Mouse (Mus musculus) erythroid progenitor cell, adult 5-6 weeks (primary cell): Measurements from ENCODE around the gene Zfp428. TPM values are rescaled to one million over a fixed set of nuclear protein-coding genes. Genes with fewer than 3 reads are reported as not detected.
"Not testable (repeated sequence)": the region's sequence is repeated elsewhere in the genome, so short reads cannot be mapped to it uniquely, and the experiment has no call there.

Source experiments
- ATAC-seq: replicated peaks from 2 replicates; pipeline ENCODE4 v1.8.0; 2016; ENCODE audit warnings: moderate number of reproducible peaks, mild to moderate bottlenecking, moderate TSS enrichment, inconsistent platforms; ENCODE audit not compliant: poor library complexity, low FRiP score, severe bottlenecking
- total RNA-seq, 2 experiments: library from RNA; stranded (forward) in 1 of 2; stranded (reverse) in 1 of 2; fragments of 150-400 nt in 1 of 2; fragments of 186-747, 209-891 nt in 1 of 2; gene quantifications; 2 replicates each; pipeline versions ENCODE4 v1.2.3 to v1.2.4; 2015 to 2017; ENCODE audit warnings: low replicate concordance in 2 of 2

Gene Zfp428
- total RNA-seq, 2 experiments from 2014 or later = 0.84 to 2.0 TPM

DNA sequence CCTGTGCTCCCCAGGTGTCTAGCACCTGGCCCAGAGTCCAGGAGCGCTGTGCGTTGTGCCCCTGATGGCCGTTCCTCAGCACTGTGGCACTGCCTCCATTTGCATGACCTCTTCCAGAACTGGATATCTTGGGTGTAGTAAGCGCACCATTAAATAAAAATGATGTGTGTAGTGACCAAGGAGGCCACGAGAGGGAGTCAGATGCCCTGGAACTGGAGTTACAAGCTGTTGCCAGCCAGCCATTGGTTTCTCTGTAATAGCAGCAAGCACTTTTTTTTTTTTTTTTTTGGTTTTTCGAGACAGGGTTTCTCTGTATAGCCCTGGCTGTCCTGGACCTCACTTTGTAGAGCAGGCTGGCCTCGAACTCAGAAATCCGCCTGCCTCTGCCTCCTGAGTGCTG, 9.5 kb downstream of the Zfp428 start:
- ATAC-seq = not testable (repeated sequence)

DNA sequence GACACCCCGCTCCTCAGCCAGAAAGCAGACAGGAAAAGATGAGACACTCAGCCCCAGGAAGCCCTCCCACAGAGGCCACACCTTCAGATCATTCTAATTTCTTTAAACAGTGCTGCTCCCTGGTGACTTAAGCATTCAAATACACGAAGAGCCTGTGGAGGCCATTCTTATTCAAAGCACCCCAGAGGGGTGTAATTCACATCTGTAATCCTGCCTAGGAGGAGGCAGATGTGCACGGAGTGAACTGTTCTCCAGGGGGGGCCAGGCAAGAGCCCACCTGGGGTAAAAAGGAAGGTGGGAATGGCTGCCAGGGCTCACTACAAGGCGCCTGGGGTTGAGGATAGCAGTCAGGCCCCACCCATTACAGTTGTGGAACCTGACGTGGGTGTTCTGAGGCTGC, 10.3 kb downstream of the Zfp428 start:
- no peak for ATAC-seq

DNA sequence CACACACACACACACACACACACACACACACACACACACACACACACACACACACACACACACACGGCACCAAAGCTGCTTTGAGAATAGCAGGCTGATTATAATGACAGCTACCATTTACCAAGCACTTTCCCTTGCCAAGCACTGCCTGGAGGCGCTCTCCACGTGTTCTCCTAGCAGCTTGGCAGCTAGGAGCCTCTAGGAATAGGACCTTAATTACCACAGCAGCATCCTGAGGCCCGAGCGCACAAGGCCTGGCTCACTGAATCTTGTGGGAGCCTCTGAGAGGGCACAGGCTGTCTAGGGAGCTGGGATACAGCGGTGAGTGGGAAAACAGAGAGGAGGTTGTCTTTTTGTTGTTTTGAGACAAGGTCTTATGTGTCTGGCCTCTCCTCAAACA, 10.8 kb downstream of the Zfp428 start:
- no peak for ATAC-seq

DNA sequence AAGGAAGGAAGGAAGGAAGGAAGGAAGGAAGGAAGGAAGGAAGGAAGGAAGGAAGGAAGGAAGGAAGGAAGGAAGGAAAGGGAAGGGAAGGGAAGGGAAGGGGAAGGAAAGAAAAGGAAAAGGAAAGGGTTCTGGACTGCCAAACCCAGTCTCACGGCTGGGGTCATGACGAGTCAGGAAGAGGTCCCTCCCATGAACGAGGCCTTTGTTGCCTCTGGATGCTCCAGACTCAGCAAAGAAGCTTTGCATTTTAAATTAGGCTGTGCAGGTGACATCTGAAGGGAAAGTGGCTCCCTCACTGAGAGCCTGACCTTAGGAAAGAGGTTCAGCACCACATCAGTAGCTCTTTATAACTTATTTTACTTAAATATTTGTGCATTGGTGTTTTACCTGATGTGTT, 12.3 kb downstream of the Zfp428 start:
- ATAC-seq = no peak

DNA sequence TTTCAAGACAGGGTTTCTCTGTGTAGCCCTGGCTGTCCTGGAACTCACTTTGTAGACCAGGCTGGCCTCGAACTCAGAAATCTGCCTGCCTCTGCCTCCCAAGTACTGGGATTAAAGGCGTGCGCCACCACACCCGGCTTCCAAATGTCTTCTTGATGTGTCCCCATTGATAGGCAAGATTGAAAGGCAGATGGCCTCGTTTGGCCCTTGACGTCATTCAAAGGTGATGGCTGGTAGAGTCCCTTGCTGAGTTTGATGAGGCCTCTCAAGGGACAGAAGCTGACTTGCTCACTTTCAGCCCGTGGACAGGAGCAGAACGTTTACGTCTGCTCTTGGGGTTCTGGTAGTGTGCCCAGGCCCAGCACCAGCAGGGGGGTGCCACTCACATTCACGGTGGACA, 13.2 kb downstream of the Zfp428 start:
- ATAC-seq = not testable (repeated sequence)

DNA sequence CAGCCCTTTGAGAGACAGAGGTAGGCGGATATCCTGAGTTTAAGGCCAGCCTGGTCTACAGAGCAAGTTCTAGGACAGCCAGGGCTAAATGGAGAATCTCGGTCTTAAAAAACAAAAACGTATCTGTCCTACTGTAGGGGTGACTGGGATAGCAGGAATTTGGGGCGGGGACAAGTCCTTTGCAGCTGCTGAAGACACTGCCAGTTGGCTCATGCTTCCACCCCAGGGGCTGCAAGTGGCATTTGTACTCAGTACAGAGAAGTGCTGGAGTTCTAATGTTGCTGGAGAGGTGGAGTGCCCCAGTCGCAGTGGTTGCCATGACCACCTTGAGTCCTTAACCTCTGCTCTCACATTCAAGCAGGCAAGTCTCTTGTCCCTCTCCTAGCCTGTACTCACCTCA, 16.0 kb downstream of the Zfp428 start:
- ATAC-seq = no peak

DNA sequence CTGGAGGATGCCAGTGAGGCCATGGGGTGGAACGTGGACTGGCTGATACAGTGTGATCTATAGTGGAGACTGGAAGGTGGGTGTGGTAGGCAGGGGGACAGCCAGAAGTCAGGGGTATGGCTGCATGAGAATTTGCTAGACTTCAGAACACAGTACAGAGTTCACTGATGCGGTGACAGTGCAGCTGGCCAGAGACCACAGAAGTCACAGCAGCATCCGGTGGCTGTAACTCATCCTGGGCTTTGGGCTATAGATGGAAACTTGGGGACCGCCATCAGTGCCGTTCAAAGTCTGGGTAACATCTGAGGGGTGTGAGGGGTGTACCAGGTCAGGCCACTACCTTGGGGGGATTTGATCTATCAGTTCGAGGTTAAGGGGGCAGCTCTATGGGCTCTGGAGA, 16.9 kb downstream of the Zfp428 start:
- ATAC-seq = no peak

DNA sequence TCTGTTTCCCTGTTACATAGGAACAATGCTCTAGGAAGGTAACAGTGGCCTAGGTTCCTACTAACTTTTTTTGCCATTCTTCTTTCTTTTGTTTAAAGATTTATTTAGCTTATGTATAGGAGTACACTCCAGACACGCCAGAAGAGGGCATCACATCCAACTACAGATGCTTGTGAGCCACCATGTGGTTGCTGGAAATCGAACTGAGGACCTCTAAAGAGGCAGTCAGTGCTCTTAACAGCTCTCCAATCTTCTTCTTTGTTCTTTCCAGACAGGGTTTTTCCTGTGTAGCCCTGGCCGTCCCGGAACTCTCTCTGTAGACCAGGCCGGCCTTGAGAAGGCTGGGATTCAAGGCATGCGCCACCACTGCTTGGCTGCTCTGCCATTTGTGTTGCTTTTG, 18.2 kb downstream of the Zfp428 start:
- ATAC-seq = no peak

DNA sequence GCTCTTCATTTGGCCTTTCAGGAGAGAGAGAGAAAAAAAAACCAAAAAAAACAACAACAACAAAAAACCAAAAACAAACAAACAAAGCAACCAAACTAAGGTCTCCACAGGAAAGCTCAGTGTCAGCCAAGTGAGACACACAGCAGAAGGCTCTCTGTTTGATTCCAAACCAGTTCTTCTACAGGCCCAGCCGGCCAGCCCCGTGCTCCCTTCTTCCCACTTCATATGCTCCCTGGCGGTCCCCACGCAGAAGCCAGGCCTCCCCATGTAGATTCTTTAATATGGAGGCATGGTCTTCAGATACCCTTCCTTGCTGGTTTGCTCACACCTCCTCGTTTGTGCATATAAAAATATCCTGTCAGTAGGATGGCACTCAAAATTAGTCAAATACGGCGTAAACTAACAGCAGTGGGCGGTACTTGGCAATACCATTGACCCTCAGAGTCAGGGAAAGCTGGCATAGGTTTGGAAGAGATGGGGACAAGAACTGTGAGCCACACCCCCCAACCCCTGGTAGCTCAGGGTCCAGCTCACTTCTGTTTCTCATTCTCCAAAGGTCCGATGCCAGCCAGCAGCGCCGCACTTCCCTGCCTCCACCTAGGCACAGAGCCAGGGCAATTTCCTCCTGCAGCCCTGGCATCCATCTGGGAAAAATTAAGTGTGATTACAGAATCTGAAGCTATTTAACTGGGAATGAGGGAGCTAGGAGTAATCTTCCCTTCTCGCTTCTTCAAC, 19.0 kb downstream of the Zfp428 start:
- ATAC-seq = no peak

DNA sequence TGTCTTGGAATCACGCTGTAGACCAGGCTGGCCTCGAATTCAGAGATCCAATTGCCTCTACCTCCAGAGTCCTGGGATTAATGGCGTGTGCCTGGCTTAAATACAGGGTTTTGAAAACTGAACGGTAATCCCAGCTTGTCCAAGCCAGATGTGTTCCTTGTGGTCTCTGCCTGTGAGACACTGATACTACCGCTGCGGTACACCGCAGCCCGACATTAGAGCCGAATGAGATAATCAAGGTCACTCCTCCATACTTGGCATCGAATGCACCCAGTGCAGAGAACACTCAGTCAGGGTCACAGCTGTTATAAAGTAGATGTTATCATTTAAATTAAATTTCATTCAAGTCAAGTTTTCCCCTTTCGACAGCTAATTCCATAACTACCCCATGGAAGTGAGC, 22.1 kb downstream of the Zfp428 start:
- no peak for ATAC-seq

DNA sequence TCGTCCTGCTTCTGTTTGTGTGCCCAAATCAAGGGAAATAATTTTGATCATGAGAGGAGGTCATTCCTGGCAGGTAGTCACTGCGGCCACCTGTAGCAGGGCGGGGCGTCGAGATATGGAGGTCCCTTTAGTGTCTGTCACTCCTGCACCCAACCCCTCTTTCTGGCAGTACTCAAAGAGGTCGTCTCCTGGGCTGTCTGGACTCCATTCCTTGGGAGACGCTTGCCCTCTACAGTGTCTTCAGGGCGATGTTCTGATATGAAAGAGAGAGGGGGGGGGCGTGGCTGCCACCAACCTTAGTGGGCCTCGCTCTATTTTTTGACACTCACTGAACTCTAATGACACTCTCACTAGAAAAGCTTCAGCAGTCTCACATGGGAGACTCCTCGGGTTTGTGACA, 22.8 kb downstream of the Zfp428 start:
- no peak for ATAC-seq

DNA sequence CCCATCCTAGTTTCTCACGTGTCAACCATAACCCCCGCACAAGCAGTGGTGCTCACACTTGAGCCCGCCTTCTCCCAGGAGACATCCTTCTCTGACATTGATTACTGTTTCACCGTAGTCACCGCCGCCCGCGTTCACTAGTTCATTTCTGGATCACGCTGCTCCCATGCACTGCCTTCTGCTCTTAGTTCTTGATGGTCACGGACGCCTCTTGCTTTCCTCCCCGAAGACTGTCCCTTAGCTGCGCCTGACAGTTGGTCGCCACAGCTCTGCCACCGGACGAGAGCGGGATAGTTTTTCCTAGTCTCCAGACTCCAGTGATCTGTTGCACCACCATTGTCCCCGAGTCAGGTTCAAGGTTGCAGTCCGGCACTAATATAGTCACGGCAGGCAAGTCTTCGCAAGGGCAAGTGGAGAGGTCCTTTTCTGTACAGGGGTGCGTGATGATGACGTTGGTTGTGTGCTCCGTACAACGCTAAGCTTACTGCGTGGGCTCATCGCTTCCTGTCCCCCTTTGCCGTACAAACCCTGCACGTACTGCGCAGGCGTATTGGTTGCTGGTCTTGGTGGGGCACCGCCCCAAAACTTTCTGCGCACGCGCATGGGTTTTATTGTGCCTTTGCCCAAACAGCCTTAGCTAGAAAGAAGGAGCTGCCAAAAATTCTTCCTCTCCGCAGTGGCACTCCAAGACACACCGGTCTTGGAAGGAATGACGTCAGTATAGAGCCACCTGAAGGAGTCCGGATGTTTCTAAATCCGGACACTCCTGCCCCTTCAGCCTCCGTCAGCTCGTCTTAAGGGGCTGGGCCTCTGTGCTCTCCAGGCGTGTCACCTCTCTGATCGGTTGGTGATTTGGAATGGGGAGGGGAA, 23.5 kb downstream of the Zfp428 start, which contains the start of gene Irgq:
Gene Irgq, plus strand, starts transcription at position 628 of the 870 bp plus-strand sequence.
- ATAC-seq = peak; percentile 88

DNA sequence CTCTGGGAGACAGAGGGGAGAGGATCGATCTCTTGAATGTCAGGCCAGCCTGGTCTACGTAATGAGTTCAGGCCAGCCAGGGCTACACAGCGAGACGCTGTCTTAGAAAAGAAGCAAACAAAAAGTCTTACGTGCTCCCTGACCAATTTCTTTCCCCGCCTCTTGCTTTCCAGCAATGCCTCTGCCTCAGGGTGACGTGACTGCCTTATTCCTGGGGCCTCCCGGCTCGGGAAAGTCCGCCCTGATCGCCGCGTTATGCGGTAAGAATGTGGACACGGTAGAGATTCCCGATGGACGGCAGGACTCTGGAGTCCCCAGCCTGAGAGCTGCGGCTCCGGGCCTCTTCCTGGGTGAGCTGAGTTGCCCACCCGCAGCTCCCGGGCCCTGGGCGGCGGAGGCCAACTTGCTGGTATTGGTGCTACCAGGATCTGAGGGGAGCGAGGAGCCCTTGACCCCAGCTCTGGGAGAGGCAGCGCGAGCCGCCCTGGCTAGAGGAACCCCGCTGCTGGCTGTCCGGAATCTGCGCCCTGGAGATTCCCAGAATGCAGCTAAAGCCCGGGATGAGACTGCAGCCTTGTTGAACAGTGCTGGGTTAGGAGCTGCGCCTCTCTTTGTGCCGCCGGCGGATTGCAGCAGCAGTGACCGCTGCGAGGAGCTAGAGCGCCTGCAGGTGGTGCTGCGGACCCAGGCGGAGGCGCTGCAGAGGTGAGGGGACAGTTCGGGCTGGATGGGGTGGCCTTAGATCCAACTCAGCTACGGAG, 24.6 kb downstream of the Zfp428 start:
- peak; percentile 56 for ATAC-seq

DNA sequence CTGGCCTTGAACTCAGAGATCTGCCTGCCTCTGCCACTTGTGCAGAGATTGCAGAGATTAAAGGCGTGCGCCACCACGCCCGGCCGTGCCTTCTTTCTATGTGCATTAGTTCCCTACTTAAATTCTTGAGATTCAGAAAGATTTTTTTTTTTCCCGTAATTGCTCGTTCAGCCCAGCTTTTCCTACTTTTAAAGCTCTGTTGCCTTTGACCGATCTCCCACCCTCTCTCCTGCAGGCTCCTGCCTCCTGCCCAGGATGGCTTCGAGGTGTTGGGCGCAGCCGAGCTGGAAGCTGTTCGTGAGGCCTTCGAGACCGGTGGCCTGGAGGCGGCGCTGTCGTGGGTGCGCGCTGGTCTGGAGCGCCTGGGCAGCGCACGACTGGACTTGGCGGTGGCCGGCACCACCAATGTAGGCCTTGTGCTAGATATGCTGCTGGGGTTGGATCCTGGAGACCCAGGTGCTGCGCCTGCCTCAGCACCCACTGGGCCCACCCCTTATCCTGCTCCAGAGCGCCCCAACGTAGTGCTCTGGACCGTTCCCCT, 26.3 kb downstream of the Zfp428 start:
- no peak for ATAC-seq

DNA sequence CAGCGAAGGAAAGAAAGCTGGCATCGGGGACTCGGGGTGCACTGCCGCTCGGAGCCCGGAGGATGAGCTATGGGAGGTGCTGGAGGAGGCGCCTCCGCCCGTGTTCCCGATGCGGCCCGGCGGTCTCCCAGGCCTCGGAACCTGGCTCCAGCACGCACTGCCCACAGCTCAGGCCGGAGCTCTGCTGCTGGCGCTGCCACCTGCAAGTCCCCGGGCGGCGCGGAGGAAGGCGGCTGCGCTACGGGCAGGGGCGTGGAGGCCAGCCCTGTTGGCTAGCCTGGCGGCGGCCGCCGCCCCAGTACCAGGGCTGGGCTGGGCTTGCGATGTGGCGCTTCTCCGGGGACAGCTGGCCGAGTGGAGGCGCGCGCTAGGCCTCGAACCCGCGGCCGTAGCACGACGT, 27.0 kb downstream of the Zfp428 start:
- no peak for ATAC-seq

DNA sequence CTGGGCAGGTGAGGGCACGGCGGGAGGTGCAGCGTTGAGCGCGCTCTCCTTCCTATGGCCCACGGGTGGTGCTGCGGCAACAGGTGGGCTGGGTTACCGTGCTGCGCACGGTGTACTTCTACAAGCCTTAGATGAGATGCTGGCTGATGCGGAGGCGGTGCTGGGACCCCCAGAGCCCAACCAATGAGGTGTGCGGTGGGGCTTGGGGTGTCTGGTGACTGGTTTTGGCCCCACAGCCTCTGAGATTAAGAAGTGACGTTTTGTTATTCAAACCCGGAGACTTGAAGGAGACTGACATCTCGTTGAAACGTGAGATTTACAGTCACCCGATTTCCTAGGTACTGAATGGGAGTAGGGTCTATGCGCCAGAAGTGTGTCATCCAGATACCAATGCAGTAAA, 27.5 kb downstream of the Zfp428 start:
- no peak for ATAC-seq

DNA sequence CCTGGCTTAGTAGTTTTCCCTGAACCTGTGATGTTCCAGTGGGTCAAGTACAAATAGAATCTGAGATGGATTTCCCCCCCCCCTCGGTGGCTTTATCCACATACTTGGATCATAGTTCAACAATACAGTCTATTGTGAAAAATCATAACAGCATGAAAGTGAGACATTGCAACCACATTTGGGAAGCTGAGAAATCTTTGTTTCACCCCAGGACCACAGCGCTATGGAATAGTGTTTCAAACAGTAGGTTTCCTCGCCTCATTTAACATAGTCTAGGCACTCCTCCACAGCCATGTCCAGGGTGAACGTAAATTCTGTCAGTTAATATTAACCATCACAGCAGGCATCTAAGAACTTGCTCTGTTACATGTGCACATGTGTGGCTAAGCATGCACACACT, 30.3 kb downstream of the Zfp428 start:
- ATAC-seq = no peak

DNA sequence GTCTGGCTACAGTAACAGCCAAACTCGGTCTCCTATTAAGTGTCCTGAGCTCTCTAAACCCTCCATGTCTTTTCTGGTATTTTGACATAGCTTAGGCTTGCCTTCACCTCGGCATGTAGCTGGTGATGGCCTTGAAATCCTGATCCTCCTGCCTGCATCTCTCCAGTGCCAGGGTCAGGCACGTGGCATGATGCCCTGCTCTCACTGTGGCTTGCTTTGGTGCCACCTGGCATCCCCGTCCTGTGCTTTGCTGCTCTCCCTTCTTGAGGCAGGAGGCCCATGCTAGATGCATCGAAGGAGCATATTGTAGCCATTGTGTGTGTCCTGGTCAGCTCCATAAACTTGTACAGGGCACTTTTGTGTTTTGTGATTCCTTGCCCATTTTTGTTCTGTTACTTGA, 30.8 kb downstream of the Zfp428 start:
- no peak for ATAC-seq

DNA sequence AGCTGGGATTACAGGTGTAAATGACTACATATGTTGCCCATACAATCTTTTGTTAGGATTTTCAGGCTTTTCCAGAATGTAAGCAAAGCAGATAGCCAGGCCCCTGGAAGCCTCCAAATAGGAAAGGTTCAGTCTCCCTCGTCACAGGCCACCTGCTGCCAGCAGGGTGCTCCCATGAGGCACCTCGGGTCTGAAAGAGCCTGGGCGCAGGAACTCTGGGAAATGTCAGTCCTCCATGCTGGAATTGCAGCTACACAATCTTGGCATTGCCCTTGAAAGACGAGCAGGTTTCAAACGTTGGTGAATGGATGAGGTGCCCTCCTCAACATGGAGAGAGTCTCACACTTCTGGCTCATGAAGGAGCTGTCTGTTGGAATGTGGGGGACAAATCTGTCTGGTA, 31.3 kb downstream of the Zfp428 start:
- no peak for ATAC-seq

DNA sequence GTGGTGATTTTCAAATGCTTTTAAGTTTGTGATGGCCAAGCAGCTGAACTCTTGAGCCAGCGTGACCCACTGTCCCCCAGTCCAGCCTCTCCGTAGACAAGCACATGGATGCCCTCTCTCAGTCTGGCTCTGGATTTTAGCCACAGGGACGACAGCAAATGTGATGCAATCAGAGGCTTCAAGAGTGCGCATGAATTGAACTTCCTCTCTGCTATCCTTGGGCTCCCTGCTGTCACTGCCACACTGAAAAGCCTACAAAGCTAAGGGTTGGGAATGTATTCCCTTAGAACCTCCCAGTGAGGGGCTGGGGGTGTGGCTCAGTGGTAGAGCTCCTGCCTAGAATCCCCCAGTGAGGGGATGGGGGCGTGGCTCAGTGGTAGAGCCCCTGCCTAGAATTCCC, 31.9 kb downstream of the Zfp428 start:
- ATAC-seq = no peak
